ENCODE assay signal across 20 mouse cellular contexts in the genomic region with DNA sequence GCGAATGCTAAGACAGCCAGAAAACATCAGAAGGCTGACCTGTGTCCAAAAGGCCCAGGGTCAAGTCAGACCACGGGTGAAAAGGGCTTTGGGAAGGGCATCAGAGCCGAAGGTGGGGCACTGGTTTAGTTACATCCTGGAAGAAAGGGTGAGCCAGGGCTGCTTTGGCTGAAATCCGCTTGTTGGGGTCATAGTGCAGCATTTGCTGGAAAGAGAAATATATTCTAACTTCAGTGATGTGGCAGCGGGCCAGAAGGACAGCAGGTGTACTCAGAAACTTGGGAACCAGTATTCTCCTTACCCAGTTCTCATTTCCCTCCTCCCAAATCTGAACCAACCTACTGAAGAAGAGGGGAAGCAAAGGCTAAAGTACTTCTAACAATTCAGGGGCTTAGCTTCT. TPM values are rescaled to one million over a fixed set of nuclear protein-coding genes. Genes with fewer than 3 reads are reported as not detected.
DNase-seq lines count a peak whose midpoint lies in the region; ATAC-seq lines count a peak whose summit lies in the region.
"Had no signal": no experiment of that assay in that cellular context is flagged by ENCODE, and none has a peak within 500 bp of the region (broad histone marks: within the 10 kb centered on the region; RNA-seq: fewer than 3 reads in every experiment).

No protein-coding gene starts in this region.

- H3K4me3 ChIP-seq in heart, embryonic 12.5 days, result no peak overlapping the region
- H3K4me3 ChIP-seq in kidney, embryonic 16.5 days (ENCODE audit: low read length), result no peak overlapping the region
- H3K4me3 ChIP-seq in hindbrain, embryonic 13.5 days, result no peak overlapping the region
- H3K4me3 ChIP-seq: liver, embryonic 13.5 days; midbrain, embryonic 15.5 days; neural tube, embryonic 15.5 days had no signal

- H3K4me2 ChIP-seq in heart, embryonic 12.5 days, result no peak overlapping the region
- H3K4me2 ChIP-seq in kidney, embryonic 16.5 days (replicated peaks; ENCODE audit: low read depth, low read length), result no peak overlapping the region
- no peak overlapping the region for H3K4me2 ChIP-seq in hindbrain, embryonic 13.5 days
- H3K4me2 ChIP-seq: liver, embryonic 13.5 days; lung, embryonic 14.5 days; midbrain, embryonic 15.5 days; neural tube, embryonic 15.5 days had no signal

- intact Hi-C loops in heart, postnatal 36 days (cut with DNase I), result no loop called here

- 81% methylated on average over 5 of the region's 5 CpGs for WGBS in heart, embryonic 12.5 days
- WGBS in kidney, embryonic 16.5 days, result 77% methylated on average over 5 of the region's 5 CpGs
- WGBS in hindbrain, embryonic 13.5 days, result 88% methylated on average over 5 of the region's 5 CpGs

- peak overlapping the region; percentile 20; the same call in 1 of the 2 replicates for H3K27ac ChIP-seq in heart, embryonic 12.5 days (ENCODE audit: poor library complexity, severe bottlenecking)
- H3K27ac ChIP-seq in kidney, embryonic 16.5 days (ENCODE audit: low read length), result no peak overlapping the region
- no peak overlapping the region for H3K27ac ChIP-seq in hindbrain, embryonic 13.5 days
- H3K27ac ChIP-seq: midbrain, embryonic 15.5 days; neural tube, embryonic 15.5 days; stomach, postnatal 0 days had no signal

- no peak for ATAC-seq in heart, embryonic 12.5 days (ENCODE audit: insufficient number of reproducible peaks, low FRiP score)
- no peak for ATAC-seq in kidney, embryonic 16.5 days (ENCODE audit: low FRiP score, low TSS enrichment)
- ATAC-seq in hindbrain, embryonic 13.5 days (ENCODE audit: low FRiP score), result no peak
- ATAC-seq: forebrain, embryonic 16.5 days; midbrain, embryonic 15.5 days had no signal

- H3K9me3 ChIP-seq in heart, embryonic 12.5 days (replicated peaks), result no peaks in the 10 kb centered on the region
- H3K9me3 ChIP-seq in kidney, embryonic 16.5 days (ENCODE audit: low read length), result no peaks in the 10 kb centered on the region
- H3K9me3 ChIP-seq in hindbrain, embryonic 13.5 days, result no peaks in the 10 kb centered on the region
- H3K9me3 ChIP-seq: liver, embryonic 13.5 days; midbrain, embryonic 15.5 days; neural tube, embryonic 15.5 days had no signal

- no peaks in the 10 kb centered on the region for H3K27me3 ChIP-seq in heart, embryonic 12.5 days (replicated peaks)
- no peaks in the 10 kb centered on the region for H3K27me3 ChIP-seq in kidney, embryonic 16.5 days (ENCODE audit: insufficient read depth, low read length)
- no peaks in the 10 kb centered on the region for H3K27me3 ChIP-seq in hindbrain, embryonic 13.5 days
- H3K27me3 ChIP-seq: liver, embryonic 13.5 days; midbrain, embryonic 15.5 days; neural tube, embryonic 15.5 days had no signal

- peaks cover 52% of the 10 kb centered on the region for H3K36me3 ChIP-seq in heart, embryonic 12.5 days
- peaks cover 47% of the 10 kb centered on the region for H3K36me3 ChIP-seq in kidney, embryonic 16.5 days (ENCODE audit: insufficient read depth, low read length)
- H3K36me3 ChIP-seq in hindbrain, embryonic 13.5 days, result peaks cover 8% of the 10 kb centered on the region; the same call in 1 of the 2 replicates
- H3K36me3 ChIP-seq: midbrain, embryonic 15.5 days; neural tube, embryonic 15.5 days had no signal

- 0 out of 2 replicates have a peak overlapping the region, but pooled peaks have one; percentile 22 for H3K9ac ChIP-seq in heart, embryonic 12.5 days
- H3K9ac ChIP-seq in kidney, embryonic 16.5 days (replicated peaks; ENCODE audit: low read length), result no peak overlapping the region
- H3K9ac ChIP-seq in hindbrain, embryonic 13.5 days, result no peak overlapping the region
- H3K9ac ChIP-seq: liver, embryonic 13.5 days; lung, embryonic 14.5 days; midbrain, embryonic 15.5 days; neural tube, embryonic 15.5 days had no signal

- peaks cover 39% of the 10 kb centered on the region for H3K4me1 ChIP-seq in heart, embryonic 12.5 days (replicated peaks)
- peaks cover 28% of the 10 kb centered on the region for H3K4me1 ChIP-seq in kidney, embryonic 16.5 days (ENCODE audit: insufficient read depth, low read length)
- peaks cover 15% of the 10 kb centered on the region for H3K4me1 ChIP-seq in hindbrain, embryonic 13.5 days (replicated peaks)

- DNase-seq in heart, postnatal 36 days, result no peak
- DNase-seq in kidney, adult 18-20 months, result peak; percentile 49
- DNase-seq in kidney, adult 9 months, result peak; percentile 68
- DNase-seq in kidney, postnatal 14 days, result peak; percentile 69
- DNase-seq: adrenal gland, adult 2 months; embryo, embryonic 11 days; gastrocnemius, postnatal 25 days; layer of hippocampus, adult 9-11 months; liver, embryonic 13.5 days; lung, embryonic 14.5 days; lung, postnatal 36 days; thymus, postnatal 14 days had no signal

RNA-seq across cellular contexts. Expression of a gene that starts 2.9 kb away (rescaled TPM):
- 71.3 and 72.9 TPM in 2 replicates for polyA plus RNA-seq in heart, embryonic 12.5 days (2016; fragmentation: Nextera tagmentation; extraction: Ambion mirVana)
- 10 to 100 TPM; 80.8 to 81.1 TPM for total RNA-seq in heart, postnatal 36 days (2021)
- 84.4 and 86.0 TPM in 2 replicates for polyA plus RNA-seq in kidney, embryonic 16.5 days (2015; fragmentation: Nextera tagmentation; extraction: Ambion mirVana)
- polyA plus RNA-seq in hindbrain, embryonic 13.5 days (2015; fragmentation: Nextera tagmentation; extraction: Ambion mirVana), result 99.1 and 101 TPM in 2 replicates

RNA-seq across cellular contexts. Expression of a gene that starts 5.0 kb away (rescaled TPM):
- polyA plus RNA-seq in heart, embryonic 12.5 days (2016; fragmentation: Nextera tagmentation; extraction: Ambion mirVana), result 0.99 and 1.0 TPM in 2 replicates
- under 1 TPM; 0.46 to 0.50 TPM for total RNA-seq in heart, postnatal 36 days (2021)
- polyA plus RNA-seq in kidney, embryonic 16.5 days (2015; fragmentation: Nextera tagmentation; extraction: Ambion mirVana), result 1.5 and 1.7 TPM in 2 replicates
- polyA plus RNA-seq in hindbrain, embryonic 13.5 days (2015; fragmentation: Nextera tagmentation; extraction: Ambion mirVana), result 0.32 and 0.70 TPM in 2 replicates
- total RNA-seq: megakaryocyte-erythroid progenitor cell, adult 5-6 weeks had no signal

RNA-seq across cellular contexts. Expression of a gene that starts 5.8 kb away (rescaled TPM):
- polyA plus RNA-seq in heart, embryonic 12.5 days (2016; fragmentation: Nextera tagmentation; extraction: Ambion mirVana), result 106 and 109 TPM in 2 replicates
- 10 to 100 TPM; 13.8 to 13.9 TPM for total RNA-seq in heart, postnatal 36 days (2021)
- polyA plus RNA-seq in kidney, embryonic 16.5 days (2015; fragmentation: Nextera tagmentation; extraction: Ambion mirVana), result 100 and 105 TPM in 2 replicates
- 26.0 and 26.7 TPM in 2 replicates for polyA plus RNA-seq in hindbrain, embryonic 13.5 days (2015; fragmentation: Nextera tagmentation; extraction: Ambion mirVana)

RNA-seq across cellular contexts. Expression of a gene that starts 25.1 kb away (rescaled TPM):
- 10.7 and 12.8 TPM in 2 replicates for polyA plus RNA-seq in heart, embryonic 12.5 days (2016; fragmentation: Nextera tagmentation; extraction: Ambion mirVana)
- total RNA-seq in heart, postnatal 36 days (2021), result 10 to 100 TPM; 23.7 to 27.0 TPM
- polyA plus RNA-seq in kidney, embryonic 16.5 days (2015; fragmentation: Nextera tagmentation; extraction: Ambion mirVana), result 15.9 and 16.3 TPM in 2 replicates
- polyA plus RNA-seq in hindbrain, embryonic 13.5 days (2015; fragmentation: Nextera tagmentation; extraction: Ambion mirVana), result 14.4 and 14.6 TPM in 2 replicates

RNA-seq across cellular contexts. Expression of a gene that starts 45.6 kb away (rescaled TPM):
- 4.4 TPM in 2 replicates for polyA plus RNA-seq in heart, embryonic 12.5 days (2016; fragmentation: Nextera tagmentation; extraction: Ambion mirVana)
- total RNA-seq in heart, postnatal 36 days (2021), result 10 to 100 TPM; 11.5 to 12.8 TPM
- polyA plus RNA-seq in kidney, embryonic 16.5 days (2015; fragmentation: Nextera tagmentation; extraction: Ambion mirVana), result 6.8 and 7.8 TPM in 2 replicates
- polyA plus RNA-seq in hindbrain, embryonic 13.5 days (2015; fragmentation: Nextera tagmentation; extraction: Ambion mirVana), result 6.5 and 7.0 TPM in 2 replicates

Comparison
In these comparisons a context has a peak if more than half of its experiments do, and no peak if none do; other contexts are left out.
1. DNase-seq: peak in kidney, adult 18-20 months (single experiment), kidney, adult 9 months (single experiment) and kidney, postnatal 14 days (single experiment); none in heart, postnatal 36 days (0 of 2).